Mouse (Mus musculus) mature B cell (primary cell): ENCODE results near the gene Ints5.

ENCODE experiments used
- in situ Hi-C: fragments of 300-500 bp; cut with MboI; formaldehyde crosslinking; loops from 2 replicates; pipeline ENCODE4 v1.14.3; 2019

The Ints5 gene

DNA sequence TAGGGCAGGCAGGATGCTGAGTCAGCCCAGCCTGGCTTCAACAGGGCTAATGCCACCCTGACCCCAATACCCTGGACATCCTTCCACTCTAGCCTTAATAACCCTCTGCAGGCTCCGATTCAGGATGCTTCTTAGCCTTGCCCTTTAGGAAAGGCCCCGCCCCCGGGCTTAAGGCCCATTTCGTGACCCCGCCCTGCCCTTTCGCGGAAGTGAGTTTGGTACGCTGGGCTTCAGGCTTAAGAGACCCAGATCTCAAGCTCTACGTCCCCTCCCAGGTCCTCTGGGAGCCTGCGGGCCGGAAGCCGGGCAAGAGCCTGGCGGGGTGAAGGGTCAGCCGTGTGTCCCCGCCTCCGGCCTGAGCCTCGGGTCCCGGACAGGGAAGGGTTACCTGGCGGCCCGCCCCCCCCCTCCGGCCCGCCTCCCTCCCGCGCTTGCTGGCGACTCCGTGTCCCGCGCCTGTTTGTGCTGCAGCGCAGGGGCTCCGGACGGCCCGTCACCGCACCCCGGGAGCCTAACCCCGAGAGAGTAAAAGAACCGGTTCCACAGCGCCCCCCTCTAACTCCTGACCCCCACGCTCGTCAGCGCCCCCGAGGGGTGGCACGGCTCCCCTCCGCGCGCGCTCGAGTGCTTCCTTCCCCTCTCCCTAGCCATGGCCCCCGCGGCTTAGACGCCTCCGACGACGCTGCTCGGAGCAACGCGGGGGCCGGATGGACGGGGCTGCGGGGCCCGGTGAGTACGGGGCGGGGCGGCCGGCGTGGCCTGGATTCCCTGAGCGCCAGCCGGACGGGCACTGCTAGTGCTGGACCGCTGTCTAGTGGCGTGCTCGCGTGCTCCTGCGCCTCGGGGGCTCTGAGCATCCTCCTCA lies 36.7 kb downstream of the Ints5 start, which contains the start of the genes Rom1 and Eml3:
TSS of gene Rom1 (minus strand) at position 133 of the 865 bp plus-strand sequence.
TSS of gene Eml3 (plus strand) at position 329 of the 865 bp plus-strand sequence.
- in situ Hi-C loops: no loop called here

GRCm38 (mm10) chr19:8930117-8930516 lies 37.3 kb downstream of the Ints5 start:
- in situ Hi-C loops: no loop called here

- in situ Hi-C loops: no loop called here
Observed at GRCm38 (mm10) chr19:8930771-8931170, 38.0 kb downstream of the Ints5 start.

GRCm38 (mm10) chr19:8936736-8937135 lies 43.9 kb downstream of the Ints5 start:
- in situ Hi-C loops: no loop called here

- in situ Hi-C loops: no loop called here
Observed at GRCm38 (mm10) chr19:8940526-8941133, 47.8 kb downstream of the Ints5 start.

DNA sequence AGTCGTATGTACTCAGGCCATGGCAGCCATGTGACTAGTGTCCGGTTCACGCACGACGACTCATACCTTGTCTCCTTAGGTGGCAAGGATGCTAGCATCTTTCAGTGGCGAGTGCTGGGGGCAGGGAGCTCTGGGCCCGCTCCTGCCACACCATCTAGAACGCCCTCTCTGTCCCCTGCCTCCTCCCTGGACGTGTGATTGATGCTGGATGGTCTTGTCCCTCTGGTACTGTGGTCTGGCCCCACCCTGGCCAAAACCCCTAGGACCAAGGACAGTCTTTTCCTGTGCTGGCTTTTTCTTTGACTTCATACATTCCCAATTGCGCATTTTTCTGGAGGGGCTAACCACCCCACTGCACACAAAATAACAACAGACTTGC lies 48.3 kb downstream of the Ints5 start:
- in situ Hi-C loops: no loop called here

- in situ Hi-C loops: no loop called here
Observed at GRCm38 (mm10) chr19:8941515-8942217, 48.9 kb downstream of the Ints5 start, which contains the start of gene Mta2. Mta2 (plus strand) TSS chr19:8941875.

GRCm38 (mm10) chr19:8942276-8942964 lies 49.6 kb downstream of the Ints5 start:
- in situ Hi-C loops: no loop called here

DNA sequence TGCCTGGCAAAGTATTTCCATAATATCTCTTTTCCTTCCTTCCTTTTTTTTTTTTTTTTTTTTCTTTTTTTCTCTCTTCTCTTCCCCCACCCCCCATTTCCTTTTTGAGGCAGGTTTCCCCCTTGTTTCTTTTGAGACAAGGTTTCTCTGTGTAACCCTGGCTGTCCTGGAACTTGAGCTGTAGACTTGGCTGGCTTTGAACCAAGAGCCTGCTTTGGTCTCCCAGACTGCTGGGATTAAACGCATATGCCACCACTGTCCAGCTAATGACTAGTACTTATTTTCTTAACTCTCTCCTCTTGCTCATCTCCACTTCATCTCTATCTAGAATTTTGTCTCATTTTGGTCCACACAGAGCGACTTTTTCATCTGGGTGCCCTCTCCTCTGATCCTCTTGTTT lies 50.2 kb downstream of the Ints5 start:
- in situ Hi-C loops: no loop called here

- in situ Hi-C loops: no loop called here
Observed at GRCm38 (mm10) chr19:8944062-8944461, 51.3 kb downstream of the Ints5 start.

DNA sequence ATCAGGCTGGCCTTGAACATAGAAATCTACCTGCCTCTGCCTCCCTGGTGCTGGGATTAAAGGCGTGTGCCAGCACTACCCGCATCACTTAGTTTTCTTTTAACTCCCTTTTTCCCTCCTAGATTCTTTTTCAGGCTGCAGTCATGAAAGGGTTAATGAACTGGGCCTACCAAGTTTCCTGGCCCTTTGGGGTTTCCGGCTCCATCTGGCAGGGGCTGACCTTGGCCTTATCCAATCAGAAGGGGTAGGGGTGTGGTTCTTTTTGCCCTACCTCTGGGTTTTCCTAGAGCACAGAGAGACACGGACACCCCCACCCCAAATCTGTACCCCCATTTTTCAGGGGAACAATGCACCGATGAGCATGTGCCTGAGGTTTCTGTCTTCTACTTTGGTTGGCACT lies 51.9 kb downstream of the Ints5 start:
- in situ Hi-C loops: no loop called here

DNA sequence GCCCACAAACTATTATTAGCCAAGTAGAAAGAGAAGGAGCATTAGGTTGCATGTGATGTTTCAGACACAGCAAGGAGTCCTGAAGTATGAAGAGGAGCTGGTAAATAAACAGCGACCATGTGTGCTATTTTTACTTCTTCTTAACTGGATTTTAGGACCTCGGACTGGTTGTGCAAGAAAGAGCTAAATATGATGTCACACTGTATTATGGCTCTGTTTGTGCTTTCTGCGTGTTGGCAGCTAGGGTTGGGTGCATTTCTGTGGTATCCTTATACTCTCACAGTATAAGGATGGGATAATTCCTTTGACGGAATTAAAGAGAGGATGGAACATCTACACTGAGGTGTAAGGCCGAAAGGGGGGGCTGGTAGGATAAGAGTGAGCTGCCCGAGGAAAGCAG lies 52.4 kb downstream of the Ints5 start:
- in situ Hi-C loops: no loop called here

DNA sequence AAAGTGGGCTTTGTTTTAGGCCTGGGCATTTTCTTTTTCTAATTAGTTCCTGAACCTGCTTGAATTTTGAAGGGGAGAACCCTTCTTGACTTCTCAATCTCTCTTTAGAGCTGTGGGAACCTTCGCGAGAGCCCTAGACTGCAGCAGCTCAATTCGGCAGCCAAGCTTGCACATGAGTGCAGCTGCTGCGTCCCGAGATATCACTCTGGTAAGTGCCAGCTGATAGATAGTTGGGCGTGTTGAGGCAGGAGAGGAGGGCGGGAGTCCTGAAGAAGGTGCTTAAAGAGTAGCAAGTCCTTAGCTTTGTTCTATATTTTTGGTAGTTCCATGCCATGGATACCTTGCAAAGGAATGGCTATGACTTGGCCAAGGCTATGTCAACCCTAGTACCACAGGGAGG lies 54.1 kb downstream of the Ints5 start:
- in situ Hi-C loops: no loop called here
